In genomic region chr5:74300140-74300539, GRCm38 (mm10) we compare ENCODE assay signal across 11 mouse cellular contexts.
DNase-seq lines count a peak whose midpoint lies in the region; ATAC-seq and TF ChIP-seq lines count a peak whose summit lies in the region.
"Had no signal": no experiment of that assay in that cellular context is flagged by ENCODE, and none has a peak within 500 bp of the region (broad histone marks: within the 10 kb centered on the region; RNA-seq: fewer than 3 reads in every experiment).

No protein-coding gene starts in this region.

- DNase-seq in hindbrain, postnatal 0 days (ENCODE audit: low spot score): peak; percentile 20
- no peak for DNase-seq in testis, postnatal 10 days (ENCODE audit: low spot score)
- peak; percentile 94 for DNase-seq in heart, postnatal 0 days (ENCODE audit: low spot score)
- DNase-seq in gastrocnemius, adult 8-10 months (ENCODE audit: low spot score in 2 of 2): no peak
- no peak for DNase-seq in cerebellum, postnatal 25 days
- DNase-seq in kidney, postnatal 4 days: no peak
- DNase-seq: cerebellum, postnatal 10 days; kidney, postnatal 25 days had no signal

- 0 out of 2 replicates have a peak, but pooled peaks cover 4% of the 10 kb centered on the region for H3K4me1 ChIP-seq in hindbrain, postnatal 0 days (ENCODE audit: insufficient read depth, low read length)
- H3K4me1 ChIP-seq in hindbrain, embryonic 13.5 days (replicated peaks): peaks cover 11% of the 10 kb centered on the region
- H3K4me1 ChIP-seq in testis, adult 2 months (ENCODE audit: control insufficient read depth, insufficient read depth, low read length): peaks cover 3% of the 10 kb centered on the region; the same call in 1 of the 2 replicates
- H3K4me1 ChIP-seq in heart, postnatal 0 days (ENCODE audit: control insufficient read depth, insufficient read depth): peaks cover 38% of the 10 kb centered on the region

- H3K9ac ChIP-seq in hindbrain, postnatal 0 days (replicated peaks; ENCODE audit: low read length): no peak overlapping the region
- H3K9ac ChIP-seq in hindbrain, embryonic 13.5 days: no peak overlapping the region
- no peak overlapping the region for H3K9ac ChIP-seq in heart, postnatal 0 days (replicated peaks; ENCODE audit: low read depth, low read length)
- H3K9ac ChIP-seq: stomach, embryonic 15.5 days had no signal

- TF ChIP-seq EP300 in heart, postnatal 0 days (IDR thresholded peaks at IDR 0.05; ENCODE audit: low read depth): peak; percentile 74; the same call in 1 of the 2 replicates

- no peaks in the 10 kb centered on the region for H3K27me3 ChIP-seq in hindbrain, postnatal 0 days (ENCODE audit: insufficient read depth, low read length)
- no peaks in the 10 kb centered on the region for H3K27me3 ChIP-seq in hindbrain, embryonic 13.5 days
- no peaks in the 10 kb centered on the region for H3K27me3 ChIP-seq in testis, adult 2 months (ENCODE audit: control insufficient read depth, insufficient read depth, low read length)
- H3K27me3 ChIP-seq in heart, postnatal 0 days (ENCODE audit: control insufficient read depth, insufficient read depth, low read length): no peaks in the 10 kb centered on the region
- H3K27me3 ChIP-seq: stomach, embryonic 15.5 days had no signal

- no peak overlapping the region for H3K4me3 ChIP-seq in hindbrain, postnatal 0 days (ENCODE audit: low read length)
- no peak overlapping the region for H3K4me3 ChIP-seq in hindbrain, embryonic 13.5 days
- H3K4me3 ChIP-seq in testis, adult 2 months (ENCODE audit: control insufficient read depth, low read depth, low read length): no peak overlapping the region
- no peak overlapping the region for H3K4me3 ChIP-seq in heart, postnatal 0 days (ENCODE audit: low read depth, low read length)
- H3K4me3 ChIP-seq: stomach, embryonic 15.5 days had no signal

- TF ChIP-seq CTCF in hindbrain, postnatal 0 days (IDR thresholded peaks at IDR 0.05; ENCODE audit: low read depth): no peak
- TF ChIP-seq CTCF in testis, adult 2 months (IDR thresholded peaks at IDR 0.05; ENCODE audit: control insufficient read depth, insufficient read depth, insufficient replicate concordance, low read depth, low read length): no peak
- peak; percentile 16; the same call in 1 of the 2 replicates for TF ChIP-seq CTCF in heart, postnatal 0 days (IDR thresholded peaks at IDR 0.05; ENCODE audit: low read depth)

- 23% methylated on average over 4 of the region's 4 CpGs for WGBS in hindbrain, postnatal 0 days
- WGBS in hindbrain, embryonic 13.5 days: 39% methylated on average over 4 of the region's 4 CpGs
- WGBS in heart, postnatal 0 days: 13% methylated on average over 4 of the region's 4 CpGs

- no peak overlapping the region for H3K4me2 ChIP-seq in hindbrain, postnatal 0 days (ENCODE audit: low read depth, low read length)
- no peak overlapping the region for H3K4me2 ChIP-seq in hindbrain, embryonic 13.5 days
- H3K4me2 ChIP-seq in heart, postnatal 0 days (ENCODE audit: low read depth, low read length): no peak overlapping the region
- H3K4me2 ChIP-seq: stomach, embryonic 15.5 days had no signal

- H3K36me3 ChIP-seq in hindbrain, postnatal 0 days (ENCODE audit: insufficient read depth, low read length): no peaks in the 10 kb centered on the region
- H3K36me3 ChIP-seq in hindbrain, embryonic 13.5 days: no peaks in the 10 kb centered on the region
- H3K36me3 ChIP-seq in testis, adult 2 months (ENCODE audit: control insufficient read depth, insufficient read depth, low read length): no peaks in the 10 kb centered on the region
- H3K36me3 ChIP-seq in heart, postnatal 0 days (replicated peaks; ENCODE audit: control insufficient read depth, insufficient read depth, low read length): no peaks in the 10 kb centered on the region
- H3K36me3 ChIP-seq: stomach, embryonic 15.5 days had no signal

- ATAC-seq in hindbrain, postnatal 0 days: peak; percentile 68
- no peak for ATAC-seq in hindbrain, embryonic 13.5 days (ENCODE audit: low FRiP score)
- ATAC-seq in heart, postnatal 0 days (ENCODE audit: insufficient read depth, low read depth): peak; percentile 97

- H3K27ac ChIP-seq in hindbrain, postnatal 0 days: 0 out of 2 replicates have a peak overlapping the region, but pooled peaks have one; percentile 36
- H3K27ac ChIP-seq in hindbrain, embryonic 13.5 days: no peak overlapping the region
- H3K27ac ChIP-seq in testis, adult 2 months (ENCODE audit: control insufficient read depth, insufficient read depth, low read depth, low read length): peak overlapping the region; percentile 41; the same call in 1 of the 2 replicates
- peak overlapping the region; percentile 93 for H3K27ac ChIP-seq in heart, postnatal 0 days (ENCODE audit: low read depth)
- H3K27ac ChIP-seq: stomach, embryonic 15.5 days had no signal

- no peaks in the 10 kb centered on the region for H3K9me3 ChIP-seq in hindbrain, postnatal 0 days (ENCODE audit: low read length)
- no peaks in the 10 kb centered on the region for H3K9me3 ChIP-seq in hindbrain, embryonic 13.5 days
- no peaks in the 10 kb centered on the region for H3K9me3 ChIP-seq in heart, postnatal 0 days (replicated peaks; ENCODE audit: control insufficient read depth, low read length)
- H3K9me3 ChIP-seq: stomach, embryonic 15.5 days had no signal

- TF ChIP-seq POLR2A in testis, adult 2 months (IDR thresholded peaks at IDR 0.05; ENCODE audit: control insufficient read depth, low read depth, low read length): no peak

Comparison
In these comparisons a context has a peak if more than half of its experiments do, and no peak if none do; other contexts are left out.
1. DNase-seq: peak in hindbrain, postnatal 0 days (single experiment) and heart, postnatal 0 days (single experiment); none in testis, postnatal 10 days (single experiment), gastrocnemius, adult 8-10 months (0 of 2), cerebellum, postnatal 25 days (0 of 2) and kidney, postnatal 4 days (0 of 2).